Mouse (Mus musculus): ENCODE measurements around the gene Gm21708. TPM values are rescaled to one million over a fixed set of nuclear protein-coding genes. Genes with fewer than 3 reads are reported as not detected.

The Gm21708 gene
- polyA plus RNA-seq (2017; shearing (Covaris generic)): not detected

DNA sequence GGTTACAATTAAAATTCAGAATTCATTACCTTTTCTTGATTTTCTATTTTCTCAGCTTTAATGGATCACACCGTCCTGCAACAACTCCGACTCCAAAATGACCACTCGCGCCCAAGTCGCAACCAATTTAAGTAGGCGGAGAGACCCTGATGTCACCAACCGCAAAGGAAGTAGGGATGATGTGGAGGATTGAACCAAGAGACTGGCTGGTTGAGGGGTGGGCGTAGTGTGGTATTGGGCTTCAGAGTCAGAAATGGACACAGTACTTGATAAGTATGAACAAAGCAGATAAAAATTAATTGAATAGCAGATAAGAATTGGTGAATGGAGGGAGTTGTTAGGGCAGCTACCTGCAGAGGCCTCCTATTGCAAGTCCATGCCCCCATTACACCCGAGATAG is at the start of gene Gm21708, which contains the start of gene Gm21704:
TSS of gene Gm21708 (minus strand) at position 101 of the 400 bp plus-strand sequence.
TSS of gene Gm21704 (minus strand) at position 101 of the 400 bp plus-strand sequence.

Other genes with a start within 250 kb of the Gm21708 start
- not detected for gene Gm21677, start 103.7 kb downstream of the Gm21708 start, polyA plus RNA-seq (2017; shearing (Covaris generic))
- not detected for gene Gm21693, start 64.8 kb downstream of the Gm21708 start, polyA plus RNA-seq (2017; shearing (Covaris generic))
- not detected for gene Gm21704, start within 50 bp of the Gm21708 start, polyA plus RNA-seq (2017; shearing (Covaris generic))

All from activated CD4-positive, CD25-positive, alpha-beta regulatory T cell, adult 9 weeks (primary cell).